Mouse (Mus musculus): Measurements from ENCODE around the gene Gm29735.

- no peak for TF ChIP-seq POLR2A (IDR thresholded peaks at IDR 0.05; ENCODE audit: borderline replicate concordance, low read depth, low read length)
- TF ChIP-seq CTCF (IDR thresholded peaks at IDR 0.05; ENCODE audit: low read depth, low read length), result no peak
Measured at GRCm38 (mm10) chr7:142188156-142188555, 31.2 kb upstream of the Gm29735 start.

Data from bone marrow macrophage, adult 2 months (primary cell).